Mouse (Mus musculus): Measurements from ENCODE around the gene Gprin1.

DNA sequence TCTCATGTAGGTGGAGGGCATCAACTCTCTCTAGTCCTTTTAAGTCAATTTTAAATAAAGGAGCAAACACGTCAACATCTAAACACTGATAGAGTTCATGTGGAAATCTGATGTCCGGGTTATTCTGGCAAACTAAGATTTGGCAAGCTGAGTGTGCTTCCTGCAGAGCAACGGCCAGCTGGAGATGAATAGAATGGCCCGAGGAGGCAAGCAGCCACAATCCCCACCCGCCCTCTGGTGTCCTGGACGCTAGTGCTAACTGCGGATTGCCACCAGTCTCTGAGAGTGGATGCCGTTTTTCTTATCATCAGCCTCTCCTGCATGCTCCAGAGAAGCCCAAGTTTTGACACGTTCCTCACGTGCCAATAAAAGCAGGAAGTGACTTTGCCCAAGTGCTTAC is 2.8 kb downstream of the Gprin1 start:
- TF ChIP-seq CTCF (IDR thresholded peaks at IDR 0.05; ENCODE audit: low read depth) (no peak), EP300 (optimal IDR thresholded peaks at IDR 0.05) (no peak)

All from stomach, postnatal 0 days (tissue).